Mouse (Mus musculus): ENCODE results near the gene Gpx3. TPM values are rescaled to one million over a fixed set of nuclear protein-coding genes. Genes with fewer than 3 reads are reported as not detected.
"Not testable (repeated sequence)": the region's sequence is repeated elsewhere in the genome, so short reads cannot be mapped to it uniquely, and the experiment has no call there.

Gene Gpx3
- polyA plus RNA-seq, 1 experiment from 2014 or later = 43.5 TPM

GRCm38 (mm10) chr11:54884937-54885336, 17.3 kb upstream of the Gpx3 start:
- H3K9ac ChIP-seq = no peak overlapping the region
- H3K4me3 ChIP-seq = no peak overlapping the region
- H3K27ac ChIP-seq = no peak overlapping the region
- no peak for ATAC-seq (ENCODE audit: insufficient number of reproducible peaks, insufficient read depth, low FRiP score, low TSS enrichment)
- 11% methylated on average over 5 of the region's 5 CpGs for WGBS
- no peaks in the 10 kb centered on the region for H3K27me3 ChIP-seq
- H3K9me3 ChIP-seq = no peaks in the 10 kb centered on the region
- peaks cover 5% of the 10 kb centered on the region; the same call in 1 of the 2 replicates for H3K4me1 ChIP-seq
- no peaks in the 10 kb centered on the region for H3K36me3 ChIP-seq
- H3K4me2 ChIP-seq (replicated peaks) = no peak overlapping the region

- Histone ChIP-seq H3K9ac (no peak overlapping the region), H3K4me3 (no peak overlapping the region), H3K4me2 (replicated peaks) (no peak overlapping the region), H3K27me3 (no peaks in the 10 kb centered on the region), H3K36me3 (no peaks in the 10 kb centered on the region), H3K4me1 (peaks cover 5% of the 10 kb centered on the region; the same call in 1 of the 2 replicates), H3K9me3 (no peaks in the 10 kb centered on the region), H3K27ac (no peak overlapping the region)
- no peak for ATAC-seq (ENCODE audit: insufficient number of reproducible peaks, insufficient read depth, low FRiP score, low TSS enrichment)
- WGBS = 79% methylated on average over 2 of the region's 2 CpGs
Measured at GRCm38 (mm10) chr11:54885406-54885805, 16.8 kb upstream of the Gpx3 start.

GRCm38 (mm10) chr11:54887927-54888326, 14.3 kb upstream of the Gpx3 start:
- no peak overlapping the region for H3K4me3 ChIP-seq
- H3K27ac ChIP-seq = no peak overlapping the region
- no peaks in the 10 kb centered on the region for H3K27me3 ChIP-seq
- 84% methylated on average over 6 of the region's 6 CpGs for WGBS
- H3K4me2 ChIP-seq (replicated peaks) = no peak overlapping the region
- no peaks in the 10 kb centered on the region for H3K9me3 ChIP-seq
- no peak for ATAC-seq (ENCODE audit: insufficient number of reproducible peaks, insufficient read depth, low FRiP score, low TSS enrichment)
- peaks cover 5% of the 10 kb centered on the region; the same call in 1 of the 2 replicates for H3K4me1 ChIP-seq
- no peaks in the 10 kb centered on the region for H3K36me3 ChIP-seq
- H3K9ac ChIP-seq = no peak overlapping the region

- Histone ChIP-seq H3K4me1 (no peaks in the 10 kb centered on the region), H3K9ac (no peak overlapping the region), H3K4me2 (replicated peaks) (no peak overlapping the region), H3K27ac (no peak overlapping the region), H3K9me3 (no peaks in the 10 kb centered on the region), H3K27me3 (no peaks in the 10 kb centered on the region), H3K4me3 (no peak overlapping the region), H3K36me3 (no peaks in the 10 kb centered on the region)
- 78% methylated on average over 5 of the region's 5 CpGs for WGBS
- no peak for ATAC-seq (ENCODE audit: insufficient number of reproducible peaks, insufficient read depth, low FRiP score, low TSS enrichment)
Measured at GRCm38 (mm10) chr11:54891341-54891740, 10.9 kb upstream of the Gpx3 start.

- Histone ChIP-seq H3K27ac (no peak overlapping the region), H3K4me1 (no peaks in the 10 kb centered on the region), H3K4me3 (no peak overlapping the region), H3K9ac (no peak overlapping the region), H3K9me3 (no peaks in the 10 kb centered on the region), H3K4me2 (replicated peaks) (no peak overlapping the region), H3K27me3 (no peaks in the 10 kb centered on the region), H3K36me3 (no peaks in the 10 kb centered on the region)
- ATAC-seq (ENCODE audit: insufficient number of reproducible peaks, insufficient read depth, low FRiP score, low TSS enrichment) = no peak
- 46% methylated on average over 7 of the region's 7 CpGs for WGBS
Measured at GRCm38 (mm10) chr11:54892091-54892490, 10.2 kb upstream of the Gpx3 start.

- 65% methylated on average over 9 of the region's 9 CpGs for WGBS
- no peaks in the 10 kb centered on the region for H3K9me3 ChIP-seq
- no peak overlapping the region for H3K4me2 ChIP-seq (replicated peaks)
- no peak overlapping the region for H3K27ac ChIP-seq
- no peaks in the 10 kb centered on the region for H3K4me1 ChIP-seq
- no peak overlapping the region for H3K9ac ChIP-seq
- no peak for ATAC-seq (ENCODE audit: insufficient number of reproducible peaks, insufficient read depth, low FRiP score, low TSS enrichment)
- H3K36me3 ChIP-seq = no peaks in the 10 kb centered on the region
- no peak overlapping the region for H3K4me3 ChIP-seq
- no peaks in the 10 kb centered on the region for H3K27me3 ChIP-seq
Measured at GRCm38 (mm10) chr11:54894589-54894988, 7.7 kb upstream of the Gpx3 start.

- H3K27me3 ChIP-seq; H3K27ac ChIP-seq; H3K36me3 ChIP-seq; H3K9ac ChIP-seq; H3K9me3 ChIP-seq; ATAC-seq (ENCODE audit: insufficient number of reproducible peaks, insufficient read depth, low FRiP score, low TSS enrichment); H3K4me3 ChIP-seq; H3K4me2 ChIP-seq (replicated peaks); H3K4me1 ChIP-seq: not testable (repeated sequence)
- WGBS = 94% methylated on average over 3 of the region's 3 CpGs
Measured at GRCm38 (mm10) chr11:54896646-54897045, 5.6 kb upstream of the Gpx3 start.

GRCm38 (mm10) chr11:54897470-54897869, 4.8 kb upstream of the Gpx3 start:
- Histone ChIP-seq H3K27ac (no peak overlapping the region), H3K4me3 (no peak overlapping the region), H3K27me3 (no peaks in the 10 kb centered on the region), H3K9me3 (no peaks in the 10 kb centered on the region), H3K36me3 (no peaks in the 10 kb centered on the region), H3K4me2 (replicated peaks) (no peak overlapping the region), H3K9ac (no peak overlapping the region), H3K4me1 (peaks cover 2% of the 10 kb centered on the region; the same call in 1 of the 2 replicates)
- no peak for ATAC-seq (ENCODE audit: insufficient number of reproducible peaks, insufficient read depth, low FRiP score, low TSS enrichment)
- 56% methylated on average over 5 of the region's 5 CpGs for WGBS

- Histone ChIP-seq H3K4me1 (peaks cover 10% of the 10 kb centered on the region), H3K4me2 (replicated peaks) (no peak overlapping the region), H3K27me3 (no peaks in the 10 kb centered on the region), H3K4me3 (no peak overlapping the region), H3K9ac (no peak overlapping the region), H3K27ac (no peak overlapping the region), H3K36me3 (no peaks in the 10 kb centered on the region), H3K9me3 (no peaks in the 10 kb centered on the region)
- WGBS = 69% methylated on average over 4 of the region's 4 CpGs
- no peak for ATAC-seq (ENCODE audit: insufficient number of reproducible peaks, insufficient read depth, low FRiP score, low TSS enrichment)
Measured at GRCm38 (mm10) chr11:54899657-54900056, 2.6 kb upstream of the Gpx3 start.

GRCm38 (mm10) chr11:54903339-54903738, 1.1 kb downstream of the Gpx3 start:
- Histone ChIP-seq H3K9ac (no peak overlapping the region), H3K36me3 (no peaks in the 10 kb centered on the region), H3K4me3 (peak overlapping the region; percentile 47), H3K4me2 (replicated peaks) (peak overlapping the region; percentile 91), H3K4me1 (peaks cover 10% of the 10 kb centered on the region), H3K9me3 (no peaks in the 10 kb centered on the region), H3K27ac (no peak overlapping the region), H3K27me3 (no peaks in the 10 kb centered on the region)
- no peak for ATAC-seq (ENCODE audit: insufficient number of reproducible peaks, insufficient read depth, low FRiP score, low TSS enrichment)
- WGBS = 75% methylated on average over 5 of the region's 5 CpGs

- H3K36me3 ChIP-seq = peaks cover 5% of the 10 kb centered on the region; the same call in 1 of the 2 replicates
- H3K9ac ChIP-seq = no peak overlapping the region
- WGBS = 67% methylated on average over 4 of the region's 4 CpGs
- H3K4me2 ChIP-seq (replicated peaks) = no peak overlapping the region
- no peak for ATAC-seq (ENCODE audit: insufficient number of reproducible peaks, insufficient read depth, low FRiP score, low TSS enrichment)
- no peak overlapping the region for H3K27ac ChIP-seq
- no peaks in the 10 kb centered on the region for H3K27me3 ChIP-seq
- peaks cover 10% of the 10 kb centered on the region for H3K4me1 ChIP-seq
- no peaks in the 10 kb centered on the region for H3K9me3 ChIP-seq
- no peak overlapping the region for H3K4me3 ChIP-seq
Measured at GRCm38 (mm10) chr11:54903940-54904706, 1.9 kb downstream of the Gpx3 start.

- Histone ChIP-seq H3K9ac (no peak overlapping the region), H3K27me3 (no peaks in the 10 kb centered on the region), H3K4me2 (replicated peaks) (no peak overlapping the region), H3K4me1 (peaks cover 10% of the 10 kb centered on the region), H3K36me3 (peaks cover 14% of the 10 kb centered on the region), H3K9me3 (no peaks in the 10 kb centered on the region), H3K4me3 (no peak overlapping the region), H3K27ac (no peak overlapping the region)
- no peak for ATAC-seq (ENCODE audit: insufficient number of reproducible peaks, insufficient read depth, low FRiP score, low TSS enrichment)
- WGBS = 85% methylated on average over 3 of the region's 3 CpGs
Measured at GRCm38 (mm10) chr11:54905086-54905485, 2.8 kb downstream of the Gpx3 start.

Measured in embryonic facial prominence, embryonic 12.5 days (tissue).